Mouse (Mus musculus) hindbrain, embryonic 12.5 days (tissue): ENCODE data around the gene Ptpre. TPM values are rescaled to one million over a fixed set of nuclear protein-coding genes. Genes with fewer than 3 reads are reported as not detected.

ENCODE experiments used
- ATAC-seq: fragments of 200-750 bp; cut with Nextera tagmentation; 2 replicates; pipeline ENCODE4 v1.8.0; 2017; ENCODE audit warnings: moderate TSS enrichment; ENCODE audit not compliant: low FRiP score
- H3K27ac ChIP-seq: fragments of 300-500 bp; sonication (generic); 2 replicates; pipeline ENCODE4 v1.5.1; 2016; ENCODE audit warnings: mild to moderate bottlenecking
- H3K27me3 ChIP-seq: fragments of 300-500 bp; sonication (generic); 2 replicates; pipeline ENCODE4 v1.6.1; 2016; ENCODE audit warnings: mild to moderate bottlenecking
- H3K36me3 ChIP-seq: fragments of 300-500 bp; sonication (generic); 2 replicates; pipeline ENCODE4 v1.6.1; 2016; ENCODE audit warnings: mild to moderate bottlenecking
- H3K4me1 ChIP-seq: fragments of 300-500 bp; sonication (generic); 2 replicates; pipeline ENCODE4 v1.6.1; 2016
- H3K4me2 ChIP-seq: fragments of 300-500 bp; sonication (generic); replicated peaks from 2 replicates; pipeline ENCODE4 v1.6.1; 2016; ENCODE audit warnings: mild to moderate bottlenecking
- H3K4me3 ChIP-seq: fragments of 300-500 bp; sonication (generic); 2 replicates; pipeline ENCODE4 v1.5.1; 2016; ENCODE audit warnings: mild to moderate bottlenecking
- H3K9ac ChIP-seq: fragments of 300-500 bp; sonication (generic); 2 replicates; pipeline ENCODE4 v1.6.1; 2016; ENCODE audit warnings: mild to moderate bottlenecking, moderate library complexity
- H3K9me3 ChIP-seq: fragments of 300-500 bp; sonication (generic); replicated peaks from 2 replicates; pipeline ENCODE4 v1.6.1; 2016; ENCODE audit warnings: mild to moderate bottlenecking
- WGBS: fragments of 180-500 bp; shearing (Covaris S2); methylation state at CpG from one replicate; pipeline ENCODE4 v1.1.7; 2016; 5-methylcytosine and 5-hydroxymethylcytosine counted together
- polyA plus RNA-seq: library from polyadenylated mRNA; unstranded; fragments of >200 nt; fragmentation: Nextera tagmentation; extraction: Ambion mirVana; gene quantifications from 2 replicates; pipeline ENCODE4 v1.2.1, GENCODE M21; 2016

The Ptpre gene
- polyA plus RNA-seq, 1 experiment from 2014 or later: 2.5 TPM

GRCm38 (mm10) chr7:135716445-135716877 lies 179.2 kb downstream of the Ptpre start:
- peak; percentile 97 for ATAC-seq
- peak overlapping the region; percentile 69 for H3K4me3 ChIP-seq
- H3K36me3 ChIP-seq: no peaks in the 10 kb centered on the region
- H3K9ac ChIP-seq: peak overlapping the region; percentile 79
- H3K27ac ChIP-seq: no peak overlapping the region
- peak overlapping the region; percentile 93 for H3K4me2 ChIP-seq
- no peaks in the 10 kb centered on the region; the same call in 1 of the 2 replicates for H3K27me3 ChIP-seq
- H3K4me1 ChIP-seq: peaks cover 24% of the 10 kb centered on the region
- H3K9me3 ChIP-seq: no peaks in the 10 kb centered on the region
- under 1% methylated on average over 21 of the region's 28 CpGs for whole genome bisulfite sequencing

GRCm38 (mm10) chr7:135716968-135717557 lies 179.8 kb downstream of the Ptpre start:
- Histone ChIP-seq H3K27ac (no peak overlapping the region), H3K27me3 (no peaks in the 10 kb centered on the region; the same call in 1 of the 2 replicates), H3K9me3 (no peaks in the 10 kb centered on the region), H3K9ac (peak overlapping the region; percentile 50), H3K4me2 (peak overlapping the region; percentile 93), H3K4me3 (peak overlapping the region; percentile 69), H3K4me1 (peaks cover 24% of the 10 kb centered on the region), H3K36me3 (no peaks in the 10 kb centered on the region)
- 73% methylated on average over 7 of the region's 7 CpGs for WGBS
- ATAC-seq: no peak

GRCm38 (mm10) chr7:135721436-135721992 lies 184.2 kb downstream of the Ptpre start:
- WGBS: 66% methylated on average over 7 of the region's 7 CpGs
- H3K4me2 ChIP-seq: no peak overlapping the region
- H3K4me1 ChIP-seq: no peaks in the 10 kb centered on the region
- no peak for ATAC-seq
- H3K4me3 ChIP-seq: no peak overlapping the region
- H3K36me3 ChIP-seq: no peaks in the 10 kb centered on the region
- no peak overlapping the region for H3K27ac ChIP-seq
- H3K9ac ChIP-seq: no peak overlapping the region
- no peaks in the 10 kb centered on the region for H3K9me3 ChIP-seq
- H3K27me3 ChIP-seq: no peaks in the 10 kb centered on the region; the same call in 1 of the 2 replicates

GRCm38 (mm10) chr7:135722011-135722838 lies 184.9 kb downstream of the Ptpre start:
- H3K4me2 ChIP-seq: no peak overlapping the region
- H3K9me3 ChIP-seq: no peaks in the 10 kb centered on the region
- no peaks in the 10 kb centered on the region for H3K4me1 ChIP-seq
- no peak for ATAC-seq
- no peaks in the 10 kb centered on the region; the same call in 1 of the 2 replicates for H3K27me3 ChIP-seq
- H3K9ac ChIP-seq: no peak overlapping the region
- H3K27ac ChIP-seq: no peak overlapping the region
- no peaks in the 10 kb centered on the region for H3K36me3 ChIP-seq
- WGBS: 84% methylated on average over 6 of the region's 6 CpGs
- H3K4me3 ChIP-seq: no peak overlapping the region

- Histone ChIP-seq H3K4me3 (no peak overlapping the region), H3K4me1 (no peaks in the 10 kb centered on the region), H3K9ac (no peak overlapping the region), H3K9me3 (no peaks in the 10 kb centered on the region), H3K27me3 (no peaks in the 10 kb centered on the region; the same call in 1 of the 2 replicates), H3K36me3 (no peaks in the 10 kb centered on the region), H3K27ac (no peak overlapping the region), H3K4me2 (no peak overlapping the region)
- no peak for ATAC-seq
- WGBS: 81% methylated on average over 6 of the region's 6 CpGs
Observed at GRCm38 (mm10) chr7:135723672-135724341, 186.5 kb downstream of the Ptpre start.

- Histone ChIP-seq H3K9me3 (no peaks in the 10 kb centered on the region), H3K27me3 (no peaks in the 10 kb centered on the region; the same call in 1 of the 2 replicates), H3K4me1 (no peaks in the 10 kb centered on the region), H3K27ac (no peak overlapping the region), H3K4me3 (no peak overlapping the region), H3K4me2 (no peak overlapping the region), H3K9ac (no peak overlapping the region), H3K36me3 (no peaks in the 10 kb centered on the region)
- WGBS: 80% methylated on average over 1 of the region's 1 CpGs
- no peak for ATAC-seq
Observed at GRCm38 (mm10) chr7:135726707-135727106, 189.4 kb downstream of the Ptpre start.

GRCm38 (mm10) chr7:135728038-135728437 lies 190.8 kb downstream of the Ptpre start:
- no peak overlapping the region for H3K9ac ChIP-seq
- no peaks in the 10 kb centered on the region for H3K27me3 ChIP-seq
- WGBS: 95% methylated on average over 12 of the region's 12 CpGs
- no peaks in the 10 kb centered on the region for H3K4me1 ChIP-seq
- H3K9me3 ChIP-seq: no peaks in the 10 kb centered on the region
- H3K27ac ChIP-seq: no peak overlapping the region
- no peaks in the 10 kb centered on the region for H3K36me3 ChIP-seq
- no peak for ATAC-seq
- H3K4me3 ChIP-seq: no peak overlapping the region
- H3K4me2 ChIP-seq: no peak overlapping the region

- Histone ChIP-seq H3K4me2 (no peak overlapping the region), H3K27me3 (no peaks in the 10 kb centered on the region), H3K36me3 (no peaks in the 10 kb centered on the region), H3K9me3 (no peaks in the 10 kb centered on the region), H3K27ac (no peak overlapping the region), H3K4me3 (no peak overlapping the region), H3K9ac (no peak overlapping the region), H3K4me1 (peaks cover 6% of the 10 kb centered on the region; the same call in 1 of the 2 replicates)
- ATAC-seq: no peak
- WGBS: 86% methylated on average over 5 of the region's 5 CpGs
Observed at GRCm38 (mm10) chr7:135734379-135734778, 197.1 kb downstream of the Ptpre start.

- Histone ChIP-seq H3K4me3 (no peak overlapping the region), H3K27ac (no peak overlapping the region), H3K4me2 (peak overlapping the region; percentile 43), H3K9me3 (no peaks in the 10 kb centered on the region), H3K9ac (no peak overlapping the region), H3K27me3 (no peaks in the 10 kb centered on the region), H3K36me3 (no peaks in the 10 kb centered on the region), H3K4me1 (peaks cover 6% of the 10 kb centered on the region; the same call in 1 of the 2 replicates)
- 87% methylated on average over 9 of the region's 9 CpGs for WGBS
- no peak for ATAC-seq
Observed at GRCm38 (mm10) chr7:135734911-135735646, 197.8 kb downstream of the Ptpre start.
